Mouse (Mus musculus) G1E (cell line): ENCODE results near the gene Cabp2.

ENCODE experiments used
- CTCF ChIP-seq: IDR thresholded peaks from 2 replicates; pipeline ENCODE4 v1.5.1; 2012; ENCODE audit warnings: low read depth, low read length, inconsistent platforms, mixed read lengths
- GATA1 ChIP-seq: IDR thresholded peaks from 2 replicates; pipeline ENCODE4 v1.6.1; 2012; ENCODE audit warnings: borderline replicate concordance, low read length, inconsistent platforms, mixed read lengths
- GATA2 ChIP-seq: IDR thresholded peaks from 2 replicates; pipeline ENCODE4 v1.6.1; 2012; ENCODE audit warnings: low read depth, low read length, inconsistent platforms, borderline replicate concordance
- POLR2AphosphoS5 ChIP-seq: IDR thresholded peaks from 2 replicates; pipeline ENCODE4 v1.6.1; 2012; ENCODE audit warnings: low read depth, low read length, inconsistent platforms; ENCODE audit not compliant: insufficient replicate concordance

- TF ChIP-seq CTCF (no peak), GATA1 (no peak), POLR2AphosphoS5 (no peak), GATA2 (no peak)
These were observed 22.2 kb upstream of the Cabp2 start, which contains the start of gene Gstp3 for GRCm38 (mm10) chr19:4059069-4059740.
